Mouse (Mus musculus): ENCODE measurements around the gene Vtcn1.

Vtcn1 gene

DNA sequence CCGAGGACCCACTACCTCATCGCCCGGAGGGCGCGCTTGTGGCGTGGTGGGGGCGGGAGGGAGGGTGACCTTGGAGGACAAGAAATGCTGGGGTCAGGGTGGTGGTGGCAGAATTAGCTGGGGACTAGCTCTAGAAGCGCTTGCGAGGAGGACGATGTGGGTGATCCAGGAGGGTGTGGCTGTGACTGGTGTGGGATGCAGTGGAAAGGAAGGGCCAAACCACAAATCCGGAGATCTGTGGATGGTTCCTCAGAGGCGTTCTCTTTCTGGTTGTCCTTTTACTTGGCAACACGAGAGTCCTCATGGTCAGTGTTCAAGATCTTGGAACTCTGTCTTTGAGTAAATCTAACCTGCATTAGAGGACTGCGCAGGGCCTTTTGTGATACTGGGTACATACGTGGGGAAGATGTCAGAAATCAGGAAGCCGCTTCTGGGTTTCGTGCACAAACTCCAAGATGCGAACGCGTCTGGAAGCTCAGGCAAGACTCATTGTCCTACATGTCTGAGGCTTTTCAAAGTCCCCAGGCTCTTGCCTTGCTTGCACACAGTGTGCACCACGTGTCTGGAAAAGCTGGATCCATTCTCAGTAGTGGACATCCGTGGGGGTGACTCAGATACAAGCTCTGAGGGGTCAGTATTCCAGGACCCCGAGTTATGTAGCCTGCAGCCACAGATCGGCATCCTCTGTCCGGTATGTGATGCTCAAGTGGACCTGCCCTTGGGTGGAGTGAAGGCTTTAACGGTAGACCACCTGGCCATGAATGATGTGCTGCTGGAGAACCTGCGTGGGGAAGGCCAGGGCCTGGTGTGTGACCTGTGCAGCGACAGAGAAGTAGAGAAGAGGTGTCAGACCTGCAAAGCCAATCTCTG, 97.5 kb downstream of the Vtcn1 start:
- no peak for DNase-seq

DNA sequence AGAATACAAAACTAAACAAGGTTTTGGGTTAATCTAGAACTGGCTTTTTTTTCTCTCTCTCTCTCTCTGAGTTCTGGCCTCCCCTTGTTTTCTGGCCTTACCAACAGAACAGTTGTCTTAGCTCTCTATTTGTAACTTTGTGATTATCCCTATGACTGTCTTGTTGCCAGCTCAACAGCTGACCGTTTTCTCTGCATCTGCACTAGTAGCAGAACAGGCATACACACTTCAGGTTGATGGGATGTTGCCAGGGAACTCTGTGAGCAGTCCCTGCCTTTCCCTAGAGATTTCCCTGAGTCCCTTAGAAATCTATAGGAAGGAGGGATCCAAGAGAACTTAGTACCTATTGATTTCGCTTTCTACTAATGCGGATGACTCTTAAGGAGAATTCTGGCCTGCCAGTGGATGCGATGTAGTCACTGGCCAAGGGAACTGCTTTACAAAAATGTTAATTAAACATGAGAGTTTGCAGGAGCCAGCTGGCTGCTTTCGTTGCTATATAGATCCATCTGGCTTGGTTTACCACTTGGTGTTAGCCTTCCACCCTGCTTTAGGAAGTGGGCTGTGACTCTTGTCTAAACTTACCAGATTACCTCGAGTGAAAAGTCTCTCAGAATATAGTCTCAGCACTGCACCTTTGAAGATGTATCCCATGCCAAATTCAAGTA, 98.9 kb downstream of the Vtcn1 start:
- DNase-seq: no peak

DNA sequence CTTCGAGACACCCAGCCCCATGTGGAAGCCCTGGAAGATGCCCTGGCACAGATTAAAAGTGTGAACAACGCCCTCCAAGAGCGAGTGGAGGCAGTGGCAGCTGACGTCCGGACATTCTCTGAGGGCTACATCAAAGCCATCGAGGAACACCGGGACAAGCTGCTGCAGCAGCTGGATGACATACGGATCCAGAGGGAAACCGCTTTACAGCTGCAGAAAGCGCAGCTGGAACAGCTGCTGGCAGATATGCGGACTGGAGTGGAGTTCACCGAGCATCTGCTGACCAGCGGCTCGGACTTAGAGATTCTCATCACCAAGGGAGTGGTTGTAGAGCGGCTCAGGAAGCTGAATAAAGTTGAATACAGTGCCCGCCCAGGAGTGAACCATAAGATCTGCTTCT, 99.9 kb downstream of the Vtcn1 start:
- no peak for DNase-seq

DNA sequence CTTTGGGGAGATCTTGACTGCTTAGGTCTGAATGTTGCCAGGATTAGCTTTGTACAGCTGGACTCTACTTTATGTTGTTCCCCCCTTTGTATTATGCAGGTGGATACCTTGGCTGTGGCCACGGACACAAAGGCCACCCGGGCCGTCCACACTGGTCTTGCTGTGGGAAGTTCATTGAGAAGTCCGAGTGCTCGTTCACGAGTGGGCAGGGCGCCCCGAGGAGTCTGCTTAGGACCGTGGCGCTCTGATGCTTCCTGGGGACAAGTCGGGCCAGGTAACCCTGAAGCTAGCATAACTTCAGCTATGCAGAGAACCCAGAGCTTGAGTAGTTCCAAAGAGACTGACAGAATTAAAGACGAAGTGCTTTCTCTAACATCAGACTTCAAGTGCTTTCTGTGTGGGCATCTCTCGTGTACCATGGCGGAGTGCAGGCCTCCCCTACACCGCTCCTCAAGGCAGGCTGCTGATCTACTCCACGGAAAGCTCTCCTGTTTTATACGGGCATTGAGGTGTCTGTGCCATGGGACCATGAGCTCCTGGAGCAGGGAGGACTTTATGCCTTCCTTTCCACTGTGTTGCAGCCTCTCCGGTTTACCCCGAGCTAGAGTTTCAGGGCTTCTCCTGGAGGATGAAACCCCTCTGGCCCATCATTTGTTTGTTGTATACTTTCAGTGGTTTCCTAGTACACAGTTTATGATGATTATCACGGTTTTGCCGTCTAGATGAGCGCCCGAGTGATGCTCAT, 106.2 kb downstream of the Vtcn1 start:
- no peak for DNase-seq

DNA sequence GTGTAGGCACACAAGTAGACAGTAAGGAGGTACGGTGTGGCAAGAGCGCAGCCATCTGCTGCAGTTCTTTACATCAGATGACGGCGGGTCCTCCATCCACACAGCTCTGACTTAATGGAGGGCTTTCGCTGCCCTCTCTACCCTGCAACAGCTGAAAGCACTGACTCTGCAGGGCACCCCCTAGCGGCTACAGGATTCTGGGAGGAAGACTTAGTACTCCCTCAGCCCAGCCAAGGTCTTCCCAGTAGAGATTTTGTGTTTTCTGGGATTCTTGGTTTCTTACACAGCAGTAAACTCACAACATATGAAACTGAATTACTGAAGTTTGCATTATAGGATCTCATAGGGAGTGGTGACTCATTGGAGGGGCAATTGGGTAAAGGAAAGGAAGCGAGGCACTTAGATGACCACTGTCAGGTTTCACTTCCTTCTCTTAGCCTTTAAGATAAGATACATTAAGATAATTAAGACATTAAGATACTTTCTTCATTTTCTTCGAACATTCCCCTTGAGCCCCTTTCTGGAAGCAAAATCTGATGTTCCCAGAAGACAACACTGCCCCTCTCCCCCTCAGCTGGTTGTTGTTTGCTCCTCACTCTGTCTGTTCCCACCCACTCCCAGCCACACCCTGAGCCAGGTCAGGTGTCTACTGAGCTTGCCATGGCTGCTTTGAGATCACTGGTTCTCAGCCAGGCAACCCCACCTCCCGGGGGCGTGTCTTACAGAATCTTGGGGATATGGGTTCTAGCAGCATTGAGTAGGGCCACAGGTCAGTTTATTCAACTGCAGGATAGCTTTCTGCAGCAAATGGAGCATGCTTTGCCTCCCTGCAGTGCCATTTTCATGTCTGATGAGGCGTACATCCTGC, 107.1 kb downstream of the Vtcn1 start:
- DNase-seq: peak; percentile 38

DNA sequence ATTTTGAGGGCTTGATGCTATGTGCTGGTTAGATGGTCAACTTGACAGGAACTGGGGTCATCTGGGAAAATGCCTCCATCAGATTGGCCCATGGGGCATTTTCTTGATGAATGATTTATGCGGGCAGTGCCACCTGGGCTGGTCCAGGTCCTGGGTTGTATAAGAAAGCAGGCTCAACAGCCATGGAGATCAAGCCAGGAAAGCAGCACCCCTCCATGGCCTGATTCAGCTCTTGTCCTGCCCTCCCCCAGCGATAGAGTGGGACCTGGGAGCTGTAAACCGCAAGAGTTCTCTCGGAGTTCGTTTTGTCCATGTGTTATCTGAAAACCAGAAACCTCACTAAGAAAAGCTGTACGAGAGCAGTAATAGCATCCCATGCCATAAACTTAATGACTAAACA, 110.3 kb downstream of the Vtcn1 start:
- no peak for DNase-seq

DNA sequence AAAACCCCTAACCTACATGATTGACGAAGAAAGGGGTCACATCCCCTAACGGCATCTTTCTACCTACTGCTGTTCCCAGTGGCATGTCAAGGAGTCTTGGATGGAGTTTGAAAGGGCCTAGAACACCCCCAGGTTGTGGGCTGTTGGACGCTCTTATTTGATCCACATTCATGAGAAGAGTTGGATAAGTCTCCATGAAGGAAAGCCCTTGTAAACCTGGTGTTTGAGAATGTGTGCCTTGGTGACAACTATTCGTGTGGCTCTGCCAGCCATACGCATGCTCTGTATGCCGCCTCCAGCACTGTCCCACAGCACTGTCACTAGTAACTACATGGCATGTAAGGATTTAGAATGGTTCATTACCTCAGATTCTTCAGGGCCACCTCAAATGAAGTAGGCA, 110.9 kb downstream of the Vtcn1 start:
- no peak for DNase-seq

DNA sequence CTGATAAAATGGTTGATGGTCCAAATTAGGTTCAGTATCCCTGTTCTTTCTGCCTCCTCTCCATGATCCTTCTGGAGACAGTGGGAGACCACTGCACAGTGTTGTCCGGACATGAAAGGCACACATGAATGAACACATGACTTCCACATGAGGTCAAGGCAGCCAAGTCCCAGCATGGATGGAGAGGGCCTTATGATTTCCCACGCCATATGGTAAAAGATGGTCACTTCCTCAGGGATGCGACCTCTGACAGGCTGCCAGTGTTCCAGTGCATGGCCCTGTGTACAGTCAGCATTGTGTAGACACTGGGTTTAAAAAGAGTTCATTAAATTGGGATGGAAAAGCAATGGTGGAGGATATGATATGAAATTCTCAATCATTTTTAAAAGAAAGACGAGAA, 113.0 kb downstream of the Vtcn1 start:
- DNase-seq: no peak

DNA sequence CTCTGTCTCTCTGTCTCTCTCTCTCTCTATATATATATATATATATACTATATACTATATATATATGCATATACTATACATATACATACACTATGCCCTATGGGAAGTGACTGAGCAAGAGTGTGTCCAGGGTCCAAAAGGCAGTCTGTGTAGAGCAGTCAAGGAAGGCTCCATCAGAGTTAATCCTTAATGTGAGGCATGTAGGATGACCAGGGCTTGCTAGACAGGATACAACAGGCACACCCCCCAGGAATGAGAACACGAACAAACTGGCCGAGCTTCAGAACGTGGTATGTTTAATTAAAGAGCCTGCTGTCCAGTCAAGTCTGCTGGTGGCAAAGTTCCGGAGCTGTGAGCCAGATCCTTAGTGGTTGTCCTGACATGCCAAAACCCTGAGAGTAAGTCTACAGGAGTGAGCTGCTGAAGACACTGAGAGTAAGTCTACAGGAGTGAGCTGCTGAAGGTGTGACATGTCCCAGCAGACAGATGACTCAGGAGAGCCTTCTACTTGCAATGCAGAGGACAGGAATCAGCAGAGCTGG, 115.3 kb downstream of the Vtcn1 start:
- DNase-seq: no peak

Data from liver (tissue).